Mouse (Mus musculus): ENCODE measurements at regions not wholly inside any gene's neighbourhood (a gene's known extent, or its start where the extent isn't known, plus 50 kb on each side); places are given as distances from the start of the nearest gene placed in this dataset.

- DNase-seq (ENCODE audit: low spot score) (no peak), ATAC-seq (ENCODE audit: extremely low read depth, insufficient number of reproducible peaks, low FRiP score, poor library complexity, severe bottlenecking) (no peak)
- Histone ChIP-seq H3K36me3 (replicated peaks) (no peaks in the 10 kb centered on the region), H3K4me1 (ENCODE audit: insufficient read depth, low read depth, low read length) (no peaks in the 10 kb centered on the region), H3K9me3 (replicated peaks) (peaks cover 24% of the 10 kb centered on the region), H3K4me3 (ENCODE audit: low read depth, low read length) (no peak overlapping the region), H3K27me3 (ENCODE audit: insufficient read depth, low read length) (no peaks in the 10 kb centered on the region)
- TF ChIP-seq GATA1 (IDR thresholded peaks at IDR 0.05; ENCODE audit: borderline replicate concordance, low read length) (no peak), GATA2 (IDR thresholded peaks at IDR 0.05; ENCODE audit: borderline replicate concordance, low read depth, low read length) (no peak), TAL1 (conservative IDR thresholded peaks at IDR 0.05; ENCODE audit: low read depth, low read length) (no peak), POLR2AphosphoS5 (IDR thresholded peaks at IDR 0.05; ENCODE audit: insufficient replicate concordance, low read depth, low read length) (no peak), CTCF (IDR thresholded peaks at IDR 0.05; ENCODE audit: low read depth, low read length) (no peak)
Observed at GRCm38 (mm10) chr3:34920497-34920896, 270.3 kb downstream of the Sox2 start.

- H3K4me1 ChIP-seq (ENCODE audit: insufficient read depth, low read depth, low read length): no peaks in the 10 kb centered on the region
- peaks cover 30% of the 10 kb centered on the region for H3K9me3 ChIP-seq (replicated peaks)
- no peaks in the 10 kb centered on the region for H3K36me3 ChIP-seq (replicated peaks)
- no peaks in the 10 kb centered on the region for H3K27me3 ChIP-seq (ENCODE audit: insufficient read depth, low read length)
- DNase-seq (ENCODE audit: low spot score) (no peak), ATAC-seq (ENCODE audit: extremely low read depth, insufficient number of reproducible peaks, low FRiP score, poor library complexity, severe bottlenecking) (no peak)
- no peak overlapping the region for H3K4me3 ChIP-seq (ENCODE audit: low read depth, low read length)
- TF ChIP-seq GATA1 (IDR thresholded peaks at IDR 0.05; ENCODE audit: borderline replicate concordance, low read length): no peak
- TF ChIP-seq GATA2 (IDR thresholded peaks at IDR 0.05; ENCODE audit: borderline replicate concordance, low read depth, low read length): no peak
- TF ChIP-seq TAL1 (conservative IDR thresholded peaks at IDR 0.05; ENCODE audit: low read depth, low read length): no peak
- no peak for TF ChIP-seq POLR2AphosphoS5 (IDR thresholded peaks at IDR 0.05; ENCODE audit: insufficient replicate concordance, low read depth, low read length)
- TF ChIP-seq CTCF (IDR thresholded peaks at IDR 0.05; ENCODE audit: low read depth, low read length): no peak
Observed at GRCm38 (mm10) chr3:34949867-34950266, 299.7 kb downstream of the Sox2 start.

DNA sequence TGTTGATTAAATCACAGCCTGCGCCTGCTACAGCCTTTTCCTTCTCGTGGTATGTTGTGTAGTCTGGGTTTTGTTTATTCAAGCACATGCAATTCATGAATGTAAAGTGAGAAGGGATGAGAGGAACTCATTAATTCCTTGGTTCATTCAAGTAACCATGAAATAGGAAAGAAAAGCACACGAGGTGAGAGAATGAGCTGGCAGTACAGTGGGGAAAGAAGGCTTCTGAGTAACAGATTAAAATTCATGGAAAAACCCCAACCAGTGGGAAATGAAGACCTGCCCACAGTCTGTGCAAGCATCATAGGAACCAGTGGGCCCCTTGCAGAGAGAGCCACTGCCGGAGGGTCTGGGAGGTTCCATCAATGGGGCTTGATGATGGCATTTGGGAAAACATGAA is 306.0 kb downstream of the Sox2 start:
- H3K4me1 ChIP-seq (ENCODE audit: insufficient read depth, low read depth, low read length): no peaks in the 10 kb centered on the region
- no peaks in the 10 kb centered on the region for H3K27me3 ChIP-seq (ENCODE audit: insufficient read depth, low read length)
- H3K9me3 ChIP-seq (replicated peaks): peaks cover 46% of the 10 kb centered on the region
- DNase-seq (ENCODE audit: low spot score): no peak
- no peaks in the 10 kb centered on the region for H3K36me3 ChIP-seq (replicated peaks)
- ATAC-seq (ENCODE audit: extremely low read depth, insufficient number of reproducible peaks, low FRiP score, poor library complexity, severe bottlenecking): no peak
- no peak overlapping the region for H3K4me3 ChIP-seq (ENCODE audit: low read depth, low read length)
- TF ChIP-seq CTCF (IDR thresholded peaks at IDR 0.05; ENCODE audit: low read depth, low read length) (no peak), GATA2 (IDR thresholded peaks at IDR 0.05; ENCODE audit: borderline replicate concordance, low read depth, low read length) (no peak), TAL1 (conservative IDR thresholded peaks at IDR 0.05; ENCODE audit: low read depth, low read length) (no peak), POLR2AphosphoS5 (IDR thresholded peaks at IDR 0.05; ENCODE audit: insufficient replicate concordance, low read depth, low read length) (no peak), GATA1 (IDR thresholded peaks at IDR 0.05; ENCODE audit: borderline replicate concordance, low read length) (no peak)

DNA sequence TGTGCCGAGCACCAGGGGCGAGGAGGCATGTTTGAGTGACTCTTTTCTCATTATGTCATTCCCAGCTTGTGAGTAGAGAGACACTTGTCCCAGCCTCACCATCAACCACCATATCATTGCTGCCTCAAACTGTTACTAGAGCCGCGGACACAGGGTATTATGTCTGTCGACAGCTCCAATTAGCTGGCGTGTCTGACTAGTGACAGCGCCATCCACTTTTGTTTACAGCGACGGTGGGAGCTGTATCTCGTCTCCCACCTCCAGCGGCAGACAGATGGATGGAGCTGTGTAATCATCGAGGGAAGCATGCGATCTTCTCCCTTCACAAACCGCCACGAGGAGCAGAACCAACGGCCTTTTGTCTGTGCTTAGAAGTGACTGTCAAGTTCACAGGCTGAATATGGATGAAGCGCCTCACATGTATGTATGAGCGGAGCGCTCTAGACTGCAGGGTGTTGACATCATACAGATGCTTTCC is 308.9 kb downstream of the Sox2 start:
- Histone ChIP-seq H3K4me1 (ENCODE audit: insufficient read depth, low read depth, low read length) (no peaks in the 10 kb centered on the region), H3K9me3 (replicated peaks) (peaks cover 53% of the 10 kb centered on the region), H3K4me3 (ENCODE audit: low read depth, low read length) (no peak overlapping the region), H3K27me3 (ENCODE audit: insufficient read depth, low read length) (no peaks in the 10 kb centered on the region), H3K36me3 (replicated peaks) (no peaks in the 10 kb centered on the region)
- DNase-seq (ENCODE audit: low spot score) (no peak), ATAC-seq (ENCODE audit: extremely low read depth, insufficient number of reproducible peaks, low FRiP score, poor library complexity, severe bottlenecking) (no peak)
- TF ChIP-seq POLR2AphosphoS5 (IDR thresholded peaks at IDR 0.05; ENCODE audit: insufficient replicate concordance, low read depth, low read length) (no peak), TAL1 (conservative IDR thresholded peaks at IDR 0.05; ENCODE audit: low read depth, low read length) (no peak), GATA2 (IDR thresholded peaks at IDR 0.05; ENCODE audit: borderline replicate concordance, low read depth, low read length) (no peak), GATA1 (IDR thresholded peaks at IDR 0.05; ENCODE audit: borderline replicate concordance, low read length) (no peak), CTCF (IDR thresholded peaks at IDR 0.05; ENCODE audit: low read depth, low read length) (no peak)

DNA sequence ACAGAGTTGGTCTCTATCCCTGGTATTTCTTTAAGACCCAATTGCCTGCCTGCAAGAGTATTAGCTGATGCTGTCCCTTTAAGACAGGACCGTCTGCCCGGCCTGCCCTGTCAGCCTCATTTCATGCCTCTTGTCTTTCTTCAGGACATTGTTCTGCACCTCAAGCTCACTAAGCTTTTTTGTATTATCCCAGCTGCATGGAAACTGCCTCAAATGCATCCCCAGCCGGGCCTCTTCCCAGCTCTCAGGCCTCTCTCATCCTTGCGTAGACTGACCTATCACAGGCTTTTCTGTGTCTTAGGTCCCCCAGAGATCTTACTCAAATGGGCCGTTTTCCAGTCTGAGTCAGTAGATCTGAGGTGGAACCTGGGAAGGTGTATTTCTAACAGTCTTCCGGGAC is 316.2 kb downstream of the Sox2 start:
- ATAC-seq (ENCODE audit: extremely low read depth, insufficient number of reproducible peaks, low FRiP score, poor library complexity, severe bottlenecking) (no peak), DNase-seq (ENCODE audit: low spot score) (no peak)
- peaks cover 39% of the 10 kb centered on the region for H3K9me3 ChIP-seq (replicated peaks)
- no peak overlapping the region for H3K4me3 ChIP-seq (ENCODE audit: low read depth, low read length)
- H3K4me1 ChIP-seq (ENCODE audit: insufficient read depth, low read depth, low read length): no peaks in the 10 kb centered on the region
- no peaks in the 10 kb centered on the region for H3K27me3 ChIP-seq (ENCODE audit: insufficient read depth, low read length)
- H3K36me3 ChIP-seq (replicated peaks): no peaks in the 10 kb centered on the region
- TF ChIP-seq GATA1 (IDR thresholded peaks at IDR 0.05; ENCODE audit: borderline replicate concordance, low read length): no peak
- no peak for TF ChIP-seq POLR2AphosphoS5 (IDR thresholded peaks at IDR 0.05; ENCODE audit: insufficient replicate concordance, low read depth, low read length)
- TF ChIP-seq GATA2 (IDR thresholded peaks at IDR 0.05; ENCODE audit: borderline replicate concordance, low read depth, low read length): no peak
- no peak for TF ChIP-seq TAL1 (conservative IDR thresholded peaks at IDR 0.05; ENCODE audit: low read depth, low read length)
- TF ChIP-seq CTCF (IDR thresholded peaks at IDR 0.05; ENCODE audit: low read depth, low read length): no peak

- no peak overlapping the region for H3K4me3 ChIP-seq (ENCODE audit: low read depth, low read length)
- TF ChIP-seq GATA1 (IDR thresholded peaks at IDR 0.05; ENCODE audit: borderline replicate concordance, low read length): no peak
- no peak for TF ChIP-seq CTCF (IDR thresholded peaks at IDR 0.05; ENCODE audit: low read depth, low read length)
- TF ChIP-seq GATA2 (IDR thresholded peaks at IDR 0.05; ENCODE audit: borderline replicate concordance, low read depth, low read length): no peak
- TF ChIP-seq POLR2AphosphoS5 (IDR thresholded peaks at IDR 0.05; ENCODE audit: insufficient replicate concordance, low read depth, low read length): no peak
- TF ChIP-seq TAL1 (conservative IDR thresholded peaks at IDR 0.05; ENCODE audit: low read depth, low read length): no peak
- no peaks in the 10 kb centered on the region for H3K4me1 ChIP-seq (ENCODE audit: insufficient read depth, low read depth, low read length)
- no peaks in the 10 kb centered on the region for H3K27me3 ChIP-seq (ENCODE audit: insufficient read depth, low read length)
- H3K36me3 ChIP-seq (replicated peaks): no peaks in the 10 kb centered on the region
- ATAC-seq (ENCODE audit: extremely low read depth, insufficient number of reproducible peaks, low FRiP score, poor library complexity, severe bottlenecking) (no peak), DNase-seq (ENCODE audit: low spot score) (no peak)
- H3K9me3 ChIP-seq (replicated peaks): peaks cover 29% of the 10 kb centered on the region
Observed at GRCm38 (mm10) chr3:34967911-34968310, 317.7 kb downstream of the Sox2 start.

Data from G1E (cell line).